Mouse (Mus musculus) liver, embryonic 14.5 days (tissue): Measurements from ENCODE around the gene Frem1. TPM values are rescaled to one million over a fixed set of nuclear protein-coding genes. Genes with fewer than 3 reads are reported as not detected.

Experiments used
- ATAC-seq: fragments of 200-750 bp; cut with Nextera tagmentation; 2 replicates; pipeline ENCODE4 v1.8.0; 2017; ENCODE audit warnings: moderate number of reproducible peaks, mild to moderate bottlenecking, moderate library complexity; ENCODE audit not compliant: insufficient read depth
- DNase-seq, 3 experiments: peaks; one replicate each; pipeline ENCODE4 v3.0.0-alpha.2; 2012 to 2013; ENCODE audit warnings: low read depth in 3 of 3, low spot score in 3 of 3
- H3K27ac ChIP-seq: fragments of 300-500 bp; sonication (generic); 2 replicates; pipeline ENCODE4 v1.5.1; 2014; ENCODE audit warnings: moderate library complexity, mild to moderate bottlenecking, control low read depth, inconsistent platforms
- H3K27me3 ChIP-seq: fragments of 300-500 bp; sonication (generic); 2 replicates; pipeline ENCODE4 v1.6.1; 2014; ENCODE audit warnings: mild to moderate bottlenecking, low read length, moderate library complexity; ENCODE audit not compliant: control insufficient read depth, insufficient read depth
- H3K36me3 ChIP-seq: fragments of 300-500 bp; sonication (generic); replicated peaks from 2 replicates; pipeline ENCODE4 v1.6.1; 2014; ENCODE audit warnings: low read depth; ENCODE audit not compliant: control insufficient read depth, insufficient read depth
- H3K4me1 ChIP-seq, 2 experiments: fragments of 200-500 bp in 1 of 2; fragments of 300-500 bp in 1 of 2; sonication (generic) in 1 of 2; replicated peaks; 2 replicates each; pipeline ENCODE4 v1.6.1; 2012 to 2014; ENCODE audit warnings: antibody characterized with exemption in 1 of 2, inconsistent platforms in 1 of 2, low read length in 1 of 2; ENCODE audit not compliant: control insufficient read depth in 2 of 2, insufficient read depth in 2 of 2
- H3K4me2 ChIP-seq: fragments of 300-500 bp; sonication (generic); 2 replicates; pipeline ENCODE4 v1.6.1; 2014; ENCODE audit warnings: low read depth, mild to moderate bottlenecking, control low read depth, moderate library complexity
- H3K4me3 ChIP-seq, 2 experiments: fragments of 200-500 bp in 1 of 2; fragments of 300-500 bp in 1 of 2; sonication (generic) in 1 of 2; 2 replicates each; pipeline ENCODE4 v1.5.1; 2012 to 2014; ENCODE audit warnings: low read depth in 2 of 2, low read length in 2 of 2, mild to moderate bottlenecking in 2 of 2, control low read depth in 1 of 2, inconsistent platforms in 1 of 2, moderate library complexity in 1 of 2; ENCODE audit not compliant: insufficient read depth in 1 of 2
- H3K9ac ChIP-seq: fragments of 300-500 bp; sonication (generic); replicated peaks from 2 replicates; pipeline ENCODE4 v1.6.1; 2014; ENCODE audit warnings: mild to moderate bottlenecking, control low read depth, moderate library complexity
- H3K9me3 ChIP-seq: fragments of 300-500 bp; sonication (generic); 2 replicates; pipeline ENCODE4 v1.6.1; 2016; ENCODE audit warnings: low read length, mixed read lengths; ENCODE audit not compliant: control insufficient read depth
- CTCF ChIP-seq: IDR thresholded peaks from 2 replicates; pipeline ENCODE4 v1.5.1; 2016; ENCODE audit warnings: antibody characterized with exemption, low read depth, control low read depth
- EP300 ChIP-seq: IDR thresholded peaks from 2 replicates; pipeline ENCODE4 v1.6.1; 2016; ENCODE audit warnings: antibody characterized with exemption, low read depth
- WGBS: fragments of 180-500 bp; shearing (Covaris S2); extraction: QIAGEN DNeasy Blood & Tissue Kit; methylation state at CpG from one replicate; pipeline ENCODE4 v1.1.7; 2014; ENCODE audit not compliant: insufficient replicate concordance; 5-methylcytosine and 5-hydroxymethylcytosine counted together
- polyA plus RNA-seq, 2 experiments: library from polyadenylated mRNA; depleted of rRNA in 1 of 2; stranded (reverse) in 1 of 2; unstranded in 1 of 2; fragments of >200 nt; fragmentation: Nextera tagmentation in 1 of 2; extraction: Ambion mirVana in 1 of 2; gene quantifications; 2 replicates each; pipeline versions ENCODE4 v1.2.1 to v1.2.3; 2012 to 2014

The Frem1 gene
- polyA plus RNA-seq, 2 experiments = 0.76 to 0.93 TPM

DNA sequence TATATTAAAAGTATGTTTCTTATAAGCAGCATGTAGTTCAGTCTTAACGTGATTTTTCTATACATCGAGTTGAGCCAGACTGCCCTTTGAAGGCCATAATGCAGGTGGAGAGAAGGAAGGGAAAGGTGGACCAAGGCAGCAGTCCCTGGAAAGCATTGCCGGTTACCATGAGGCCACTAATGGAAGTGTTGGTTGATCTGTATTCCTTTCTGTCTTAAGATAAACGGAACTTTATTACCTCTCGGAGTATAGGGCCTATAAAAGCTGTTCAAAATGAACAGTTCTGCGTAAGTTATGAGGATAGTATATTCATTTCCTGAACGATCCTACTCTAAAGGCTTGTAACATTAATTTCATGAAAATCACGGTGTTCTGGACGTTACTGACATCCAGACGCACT is 156.9 kb downstream of the Frem1 start:
- DNase-seq (no peak), ATAC-seq (no peak)
- H3K9me3 ChIP-seq = no peaks in the 10 kb centered on the region
- H3K9ac ChIP-seq = no peak overlapping the region
- no peaks in the 10 kb centered on the region for H3K27me3 ChIP-seq
- WGBS = 73% methylated on average over 10 of the region's 10 CpGs
- H3K4me2 ChIP-seq = no peak overlapping the region
- no peak overlapping the region for H3K4me3 ChIP-seq
- H3K36me3 ChIP-seq = no peaks in the 10 kb centered on the region
- TF ChIP-seq EP300 (no peak), CTCF (no peak)
- no peaks in the 10 kb centered on the region for H3K4me1 ChIP-seq
- no peak overlapping the region for H3K27ac ChIP-seq

DNA sequence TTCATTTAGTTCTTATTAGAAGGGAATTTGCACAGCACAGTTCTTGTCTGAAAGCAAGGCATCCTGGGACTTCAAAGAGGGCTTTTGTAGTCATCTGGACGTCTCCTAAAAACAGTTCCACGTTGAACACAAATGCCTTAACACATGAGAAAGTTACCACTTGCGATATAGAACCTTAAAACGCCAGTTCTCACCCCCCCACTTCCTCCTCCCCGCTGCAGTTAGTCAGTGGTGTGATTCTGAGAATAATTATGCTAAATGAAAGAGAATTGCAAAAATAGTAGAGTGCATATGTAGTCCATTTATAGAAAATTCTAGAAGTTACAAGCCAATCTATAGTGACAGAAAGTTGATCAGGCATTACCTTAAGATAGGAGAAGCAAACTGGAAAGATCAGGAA is 159.9 kb downstream of the Frem1 start:
- no peak for TF ChIP-seq CTCF
- TF ChIP-seq EP300 = no peak
- no peak overlapping the region for H3K9ac ChIP-seq
- no peak for ATAC-seq
- H3K4me1 ChIP-seq = no peaks in the 10 kb centered on the region
- DNase-seq = no peak
- no peak overlapping the region for H3K27ac ChIP-seq
- H3K9me3 ChIP-seq = no peaks in the 10 kb centered on the region
- H3K4me3 ChIP-seq = no peak overlapping the region
- H3K27me3 ChIP-seq = no peaks in the 10 kb centered on the region
- no peak overlapping the region for H3K4me2 ChIP-seq
- WGBS = 61% methylated on average over 5 of the region's 5 CpGs
- H3K36me3 ChIP-seq = no peaks in the 10 kb centered on the region

DNA sequence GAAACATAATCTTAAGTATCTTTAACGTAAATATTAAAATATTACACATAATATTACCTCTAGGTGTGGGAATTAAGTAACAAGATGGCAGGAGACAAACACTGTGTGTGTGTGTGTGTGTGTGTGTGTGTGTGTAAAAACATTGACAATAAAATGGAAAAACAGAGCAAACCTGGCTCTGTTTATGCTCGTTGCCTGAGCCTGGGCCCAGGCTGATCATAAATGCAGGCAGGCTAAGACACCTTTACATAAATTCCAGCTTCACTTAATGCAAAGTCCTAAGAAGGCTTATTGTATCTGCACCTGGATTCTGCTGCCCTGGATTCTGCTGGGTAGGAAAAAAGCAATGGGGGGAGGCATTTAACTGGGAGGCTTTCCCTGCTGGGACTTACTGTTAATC is 160.6 kb downstream of the Frem1 start:
- no peaks in the 10 kb centered on the region for H3K36me3 ChIP-seq
- no peak overlapping the region for H3K27ac ChIP-seq
- 71% methylated on average over 2 of the region's 2 CpGs for WGBS
- no peaks in the 10 kb centered on the region for H3K4me1 ChIP-seq
- H3K27me3 ChIP-seq = no peaks in the 10 kb centered on the region
- no peak overlapping the region for H3K4me3 ChIP-seq
- H3K9me3 ChIP-seq = no peaks in the 10 kb centered on the region
- TF ChIP-seq CTCF = no peak
- no peak for TF ChIP-seq EP300
- H3K4me2 ChIP-seq = no peak overlapping the region
- H3K9ac ChIP-seq = no peak overlapping the region
- DNase-seq (no peak), ATAC-seq (no peak)

DNA sequence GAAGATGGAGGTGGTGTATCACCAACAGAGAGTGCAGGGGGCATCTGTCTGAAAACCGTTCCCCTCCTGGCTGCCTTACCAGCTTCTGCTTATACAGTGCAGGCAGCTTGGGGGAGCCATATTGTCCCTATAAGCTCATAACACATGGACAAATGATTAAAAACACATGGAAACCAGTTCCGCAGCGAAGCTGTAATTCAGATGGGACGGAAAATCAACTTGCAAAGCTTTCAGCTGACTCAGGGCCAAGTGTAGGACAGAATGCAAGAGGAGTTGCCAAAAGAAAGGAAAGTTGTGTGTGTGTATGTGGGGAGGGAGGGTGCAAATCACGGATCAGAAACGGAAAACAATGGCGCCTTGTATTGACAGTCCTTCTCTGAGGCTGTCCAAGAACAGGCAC is 161.1 kb downstream of the Frem1 start:
- Histone ChIP-seq H3K27me3 (no peaks in the 10 kb centered on the region), H3K27ac (no peak overlapping the region), H3K4me3 (no peak overlapping the region), H3K4me2 (no peak overlapping the region), H3K4me1 (no peaks in the 10 kb centered on the region), H3K9me3 (no peaks in the 10 kb centered on the region), H3K9ac (no peak overlapping the region), H3K36me3 (no peaks in the 10 kb centered on the region)
- no peak for ATAC-seq
- 78% methylated on average over 7 of the region's 7 CpGs for WGBS
- DNase-seq = no peak
- TF ChIP-seq CTCF (no peak), EP300 (no peak)

DNA sequence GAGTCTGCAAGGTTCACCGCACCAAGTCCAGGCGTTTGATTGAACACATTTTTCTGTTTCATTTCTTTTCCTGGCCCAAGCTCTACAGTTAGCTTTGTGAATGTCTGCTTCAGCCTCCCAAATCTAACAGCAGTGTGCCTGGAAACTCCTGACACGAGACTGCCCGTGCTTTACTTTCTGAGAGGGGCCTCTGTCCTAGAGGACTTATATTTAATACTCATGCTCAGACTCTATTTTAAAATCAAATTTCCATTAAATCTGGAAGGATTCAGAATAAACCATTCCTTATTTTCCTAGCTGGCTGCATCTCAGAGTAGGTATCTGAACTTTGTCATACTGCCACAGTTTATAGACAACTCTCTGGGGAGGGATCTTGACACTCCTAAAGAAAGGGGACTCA is 161.6 kb downstream of the Frem1 start:
- H3K27ac ChIP-seq = no peak overlapping the region

DNA sequence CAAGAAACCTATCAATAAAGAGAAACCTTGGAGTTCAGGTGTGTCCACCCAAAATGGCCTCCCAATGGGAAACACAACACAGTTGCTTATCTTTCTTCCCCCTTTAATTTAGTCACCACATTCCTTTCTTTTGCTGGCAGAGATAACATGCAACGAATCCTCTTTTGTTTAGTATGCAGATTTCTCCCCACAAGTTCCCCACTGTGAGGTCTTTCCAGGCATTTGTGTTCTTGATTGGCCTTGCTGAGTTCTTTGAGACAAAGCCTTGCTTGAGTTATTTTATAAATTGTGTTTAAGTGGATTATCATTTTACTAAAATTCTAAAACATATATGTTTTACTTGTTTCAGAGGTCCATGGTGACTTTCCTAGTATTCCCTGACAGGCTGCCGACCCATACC is 166.0 kb downstream of the Frem1 start:
- Histone ChIP-seq H3K27ac (no peak overlapping the region), H3K4me2 (no peak overlapping the region), H3K9ac (no peak overlapping the region), H3K4me1 (no peaks in the 10 kb centered on the region), H3K36me3 (no peaks in the 10 kb centered on the region), H3K9me3 (no peaks in the 10 kb centered on the region), H3K27me3 (no peaks in the 10 kb centered on the region), H3K4me3 (no peak overlapping the region)
- ATAC-seq (no peak), DNase-seq (no peak)
- TF ChIP-seq CTCF (no peak), EP300 (no peak)
- 44% methylated on average over 2 of the region's 2 CpGs for WGBS

More for the DNA sequence above, 161.6 kb downstream of the Frem1 start:
- ATAC-seq (no peak), DNase-seq (no peak)
- Histone ChIP-seq H3K36me3 (no peaks in the 10 kb centered on the region), H3K4me1 (no peaks in the 10 kb centered on the region), H3K27me3 (no peaks in the 10 kb centered on the region), H3K9ac (no peak overlapping the region), H3K4me3 (no peak overlapping the region), H3K9me3 (no peaks in the 10 kb centered on the region), H3K4me2 (no peak overlapping the region)
- WGBS = 72% methylated on average over 4 of the region's 4 CpGs
- TF ChIP-seq EP300 = no peak
